Mouse (Mus musculus) midbrain, postnatal 0 days (tissue): ENCODE measurements around the gene Gnai2. TPM values are rescaled to one million over a fixed set of nuclear protein-coding genes. Genes with fewer than 3 reads are reported as not detected.
A peak's percentile ranks its signal among the peaks of the same experiment; 100 is the strongest.
"Not testable (repeated sequence)": the region's sequence is repeated elsewhere in the genome, so short reads cannot be mapped to it uniquely, and the experiment has no call there.

Experiments
- ATAC-seq: fragments of 200-750 bp; cut with Nextera tagmentation; 2 replicates; pipeline ENCODE4 v1.8.0; 2017; ENCODE audit warnings: moderate number of reproducible peaks, mild to moderate bottlenecking, moderate TSS enrichment, moderate library complexity; ENCODE audit not compliant: low FRiP score
- DNase-seq: peaks from one replicate; pipeline ENCODE4 v3.0.0-alpha.2; 2015; ENCODE audit warnings: low spot score
- H3K27ac ChIP-seq: fragments of 300-500 bp; sonication (generic); 2 replicates; pipeline ENCODE4 v1.5.1; 2014; ENCODE audit warnings: low read depth, mild to moderate bottlenecking, low read length, mixed read lengths
- H3K27me3 ChIP-seq: fragments of 300-500 bp; sonication (generic); 2 replicates; pipeline ENCODE4 v1.6.1; 2014; ENCODE audit warnings: low read length, control low read depth, mixed read lengths; ENCODE audit not compliant: insufficient read depth
- H3K36me3 ChIP-seq: fragments of 300-500 bp; sonication (generic); 2 replicates; pipeline ENCODE4 v1.6.1; 2014; ENCODE audit warnings: low read length, control low read depth, mixed read lengths; ENCODE audit not compliant: insufficient read depth
- H3K4me1 ChIP-seq: fragments of 300-500 bp; sonication (generic); 2 replicates; pipeline ENCODE4 v1.6.1; 2014; ENCODE audit warnings: mild to moderate bottlenecking, control low read depth, antibody characterized with exemption, low read length, mixed read lengths; ENCODE audit not compliant: insufficient read depth
- H3K4me2 ChIP-seq: fragments of 300-500 bp; sonication (generic); 2 replicates; pipeline ENCODE4 v1.6.1; 2014; ENCODE audit warnings: low read depth, mild to moderate bottlenecking, low read length, mixed read lengths; ENCODE audit not compliant: poor library complexity, severe bottlenecking
- H3K4me3 ChIP-seq: fragments of 300-500 bp; sonication (generic); 2 replicates; pipeline ENCODE4 v1.5.1; 2014; ENCODE audit warnings: low read depth, mild to moderate bottlenecking, low read length, moderate library complexity
- H3K9ac ChIP-seq: fragments of 300-500 bp; sonication (generic); replicated peaks from 2 replicates; pipeline ENCODE4 v1.6.1; 2014; ENCODE audit warnings: mild to moderate bottlenecking, low read length, moderate library complexity, mixed read lengths; ENCODE audit not compliant: poor library complexity, severe bottlenecking
- H3K9me3 ChIP-seq: fragments of 300-500 bp; sonication (generic); 2 replicates; pipeline ENCODE4 v1.6.1; 2016; ENCODE audit warnings: low read length, control low read depth
- CTCF ChIP-seq: IDR thresholded peaks from 2 replicates; pipeline ENCODE4 v1.5.1; 2016; ENCODE audit warnings: antibody characterized with exemption, mild to moderate bottlenecking
- WGBS: fragments of 180-500 bp; shearing (Covaris S2); extraction: QIAGEN DNeasy Blood & Tissue Kit; methylation state at CpG from one replicate; pipeline ENCODE4 v1.1.7; 2014; 5-methylcytosine and 5-hydroxymethylcytosine counted together
- polyA plus RNA-seq: library from polyadenylated mRNA; unstranded; fragments of >200 nt; fragmentation: Nextera tagmentation; extraction: Ambion mirVana; gene quantifications from 2 replicates; pipeline ENCODE4 v1.2.1, GENCODE M21; 2015
- total RNA-seq: library from RNA; depleted of rRNA; stranded (reverse); fragments of >200 nt; gene quantifications from 2 replicates; pipeline ENCODE4 v1.2.3, GENCODE M21; 2014; rRNA removed

Gene Gnai2
- total RNA-seq (224 and 241 TPM in 2 replicates), polyA plus RNA-seq (260 and 264 TPM in 2 replicates)

- 5% methylated on average over 38 of the region's 38 CpGs for whole genome bisulfite sequencing
- H3K4me2 ChIP-seq, result peak within 1 kb of the TSS; percentile 98
- DNase-seq (peak; percentile 95), ATAC-seq (peak; percentile 85)
- H3K4me3 ChIP-seq, result peak within 1 kb of the TSS; percentile 80
- peak within 1 kb of the TSS; percentile 87 for H3K9ac ChIP-seq
- no peaks in the 10 kb centered on the region for H3K36me3 ChIP-seq
- H3K27me3 ChIP-seq, result no peaks in the 10 kb centered on the region
- no peak; the same call in none of the 2 replicates for TF ChIP-seq CTCF
- peak within 1 kb of the TSS; percentile 95 for H3K27ac ChIP-seq
- H3K9me3 ChIP-seq, result no peaks in the 10 kb centered on the region
- H3K4me1 ChIP-seq, result peaks cover 25% of the 10 kb centered on the region
Measured at GRCm38 (mm10) chr9:107635279-107636028, at the start of gene Gnai2. Gnai2 (minus strand) TSS chr9:107635367.

- Histone ChIP-seq H3K4me1 (no peaks in the 10 kb centered on the region), H3K36me3 (peaks cover 20% of the 10 kb centered on the region), H3K9me3 (no peaks in the 10 kb centered on the region), H3K4me3 (no peak overlapping the region), H3K27me3 (peaks cover under 1% of the 10 kb centered on the region; the same call in 1 of the 2 replicates), H3K27ac (no peak overlapping the region), H3K9ac (no peak overlapping the region), H3K4me2 (no peak overlapping the region)
- TF ChIP-seq CTCF, result no peak
- ATAC-seq (no peak), DNase-seq (no peak)
- WGBS, result 86% methylated on average over 20 of the region's 20 CpGs
Measured at GRCm38 (mm10) chr9:107682405-107682804, 47.2 kb upstream of the Gnai2 start.

GRCm38 (mm10) chr9:107679501-107679900 is 44.3 kb upstream of the Gnai2 start, which contains the start of gene Gnat1:
Gnat1 (minus strand) TSS chr9:107679712.
- Histone ChIP-seq H3K4me3 (no peak within 1 kb of the TSS), H3K36me3 (peaks cover 14% of the 10 kb centered on the region), H3K4me2 (no peak within 1 kb of the TSS), H3K27ac (no peak within 1 kb of the TSS), H3K9ac (peak within 1 kb of the TSS; percentile 24; the same call in 1 of the 2 replicates), H3K27me3 (peaks cover 12% of the 10 kb centered on the region; the same call in 1 of the 2 replicates), H3K4me1 (no peaks in the 10 kb centered on the region), H3K9me3 (no peaks in the 10 kb centered on the region)
- DNase-seq, result no peak
- no peak for TF ChIP-seq CTCF
- no peak for ATAC-seq
- 38% methylated on average over 5 of the region's 5 CpGs for WGBS

GRCm38 (mm10) chr9:107678861-107679260 is 43.7 kb upstream of the Gnai2 start:
- Histone ChIP-seq H3K36me3 (peaks cover 7% of the 10 kb centered on the region), H3K27me3 (peaks cover 12% of the 10 kb centered on the region; the same call in 1 of the 2 replicates), H3K4me3 (no peak overlapping the region), H3K9me3 (no peaks in the 10 kb centered on the region), H3K4me2 (no peak overlapping the region), H3K4me1 (no peaks in the 10 kb centered on the region), H3K27ac (no peak overlapping the region), H3K9ac (no peak overlapping the region)
- DNase-seq (no peak), ATAC-seq (no peak)
- TF ChIP-seq CTCF, result no peak
- WGBS, result 96% methylated on average over 2 of the region's 2 CpGs

GRCm38 (mm10) chr9:107677819-107678526 is 42.8 kb upstream of the Gnai2 start:
- peak; percentile 88 for DNase-seq
- not testable (repeated sequence) for ATAC-seq, H3K4me1 ChIP-seq, H3K9me3 ChIP-seq, H3K27ac ChIP-seq, H3K9ac ChIP-seq, H3K36me3 ChIP-seq, H3K4me2 ChIP-seq, H3K4me3 ChIP-seq
- H3K27me3 ChIP-seq, result peaks cover 12% of the 10 kb centered on the region; the same call in 1 of the 2 replicates
- TF ChIP-seq CTCF, result peak; percentile 82
- 41% methylated on average over 14 of the region's 14 CpGs for WGBS
